Mouse (Mus musculus) liver, adult 2 months (tissue): ENCODE measurements at regions not wholly inside any gene's neighbourhood (a gene's known extent, or its start where the extent isn't known, plus 50 kb on each side); places are given as distances from the start of the nearest gene placed in this dataset.

Experiments used
- CTCF ChIP-seq: fragments of 200-500 bp; IDR thresholded peaks from 2 replicates; pipeline ENCODE4 v1.5.1; 2011; ENCODE audit warnings: low read depth, low read length, control low read depth
- POLR2A ChIP-seq: fragments of 200-500 bp; IDR thresholded peaks from 2 replicates; pipeline ENCODE4 v1.6.1; 2011; ENCODE audit warnings: low read length, control low read depth; ENCODE audit not compliant: insufficient read depth; ENCODE audit errors: extremely low read depth

GRCm38 (mm10) chr14:28663316-28663715 is 158.8 kb downstream of the Wnt5a start:
- TF ChIP-seq CTCF, result no peak
- TF ChIP-seq POLR2A, result no peak
